Mouse (Mus musculus) hindbrain, embryonic 15.5 days (tissue): ENCODE data around the gene Rmdn3. TPM values are rescaled to one million over a fixed set of nuclear protein-coding genes. Genes with fewer than 3 reads are reported as not detected.

Experiments
- ATAC-seq: fragments of 200-750 bp; cut with Nextera tagmentation; 2 replicates; pipeline ENCODE4 v1.8.0; 2017; ENCODE audit warnings: low read depth, moderate number of reproducible peaks, moderate TSS enrichment; ENCODE audit not compliant: low FRiP score
- H3K27ac ChIP-seq: fragments of 300-500 bp; sonication (generic); replicated peaks from 2 replicates; pipeline ENCODE4 v1.5.1; 2015; ENCODE audit warnings: mild to moderate bottlenecking, inconsistent platforms
- H3K27me3 ChIP-seq: fragments of 300-500 bp; sonication (generic); 2 replicates; pipeline ENCODE4 v1.6.1; 2015; ENCODE audit warnings: control low read depth, inconsistent platforms
- H3K36me3 ChIP-seq: fragments of 300-500 bp; sonication (generic); 2 replicates; pipeline ENCODE4 v1.6.1; 2015; ENCODE audit warnings: control low read depth, inconsistent platforms
- H3K4me1 ChIP-seq: fragments of 300-500 bp; sonication (generic); replicated peaks from 2 replicates; pipeline ENCODE4 v1.6.1; 2015; ENCODE audit warnings: control low read depth, inconsistent platforms
- H3K4me2 ChIP-seq: fragments of 300-500 bp; sonication (generic); 2 replicates; pipeline ENCODE4 v1.6.1; 2015; ENCODE audit warnings: moderate library complexity, mild to moderate bottlenecking, inconsistent platforms
- H3K4me3 ChIP-seq: fragments of 300-500 bp; sonication (generic); 2 replicates; pipeline ENCODE4 v1.5.1; 2015; ENCODE audit warnings: mild to moderate bottlenecking, inconsistent platforms
- H3K9ac ChIP-seq: fragments of 300-500 bp; sonication (generic); 2 replicates; pipeline ENCODE4 v1.6.1; 2015; ENCODE audit warnings: inconsistent platforms
- H3K9me3 ChIP-seq: fragments of 300-500 bp; sonication (generic); 2 replicates; pipeline ENCODE4 v1.6.1; 2016; ENCODE audit warnings: control low read depth, inconsistent platforms
- WGBS: fragments of 180-500 bp; shearing (Covaris S2); methylation state at CpG from one replicate; pipeline ENCODE4 v1.1.7; 2015; 5-methylcytosine and 5-hydroxymethylcytosine counted together
- polyA plus RNA-seq: library from polyadenylated mRNA; unstranded; fragments of >200 nt; fragmentation: Nextera tagmentation; extraction: Ambion mirVana; gene quantifications from 2 replicates; pipeline ENCODE4 v1.2.1, GENCODE M21; 2015

Rmdn3 gene
- polyA plus RNA-seq, 1 experiment from 2014 or later = 45.2 TPM

DNA sequence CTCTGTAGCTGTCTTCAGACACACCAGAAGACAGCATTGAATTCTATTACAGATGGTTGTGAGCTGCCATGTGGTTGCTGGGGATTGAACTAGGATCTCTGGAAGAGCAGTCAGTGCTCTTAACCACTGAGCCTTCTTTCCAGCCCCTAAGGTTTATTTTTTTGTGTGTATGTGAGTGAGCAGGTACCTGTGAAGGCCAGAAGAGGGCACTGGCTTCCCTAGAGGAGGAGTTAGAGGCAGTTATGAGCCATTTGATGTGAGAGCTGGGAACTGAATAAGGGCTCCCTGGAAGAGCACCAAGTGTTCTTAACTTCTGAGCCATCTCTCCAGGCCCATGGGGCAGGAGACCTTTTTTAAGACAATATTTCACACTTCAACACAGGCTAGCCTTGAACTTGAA, 8.6 kb upstream of the Rmdn3 start:
- Histone ChIP-seq H3K4me2 (no peak overlapping the region), H3K27me3 (peaks cover 15% of the 10 kb centered on the region), H3K4me1 (peaks cover 16% of the 10 kb centered on the region), H3K4me3 (no peak overlapping the region), H3K27ac (no peak overlapping the region), H3K9me3 (no peaks in the 10 kb centered on the region), H3K9ac (no peak overlapping the region), H3K36me3 (no peaks in the 10 kb centered on the region)
- no peak for ATAC-seq

- Histone ChIP-seq H3K9me3 (no peaks in the 10 kb centered on the region), H3K9ac (no peak overlapping the region), H3K4me3 (no peak overlapping the region), H3K4me1 (peaks cover 16% of the 10 kb centered on the region), H3K27ac (no peak overlapping the region), H3K36me3 (no peaks in the 10 kb centered on the region), H3K27me3 (peaks cover 15% of the 10 kb centered on the region), H3K4me2 (no peak overlapping the region)
- no peak for ATAC-seq
- 92% methylated on average over 4 of the region's 4 CpGs for WGBS
Measured at GRCm38 (mm10) chr2:119163999-119164398, 7.2 kb upstream of the Rmdn3 start.

DNA sequence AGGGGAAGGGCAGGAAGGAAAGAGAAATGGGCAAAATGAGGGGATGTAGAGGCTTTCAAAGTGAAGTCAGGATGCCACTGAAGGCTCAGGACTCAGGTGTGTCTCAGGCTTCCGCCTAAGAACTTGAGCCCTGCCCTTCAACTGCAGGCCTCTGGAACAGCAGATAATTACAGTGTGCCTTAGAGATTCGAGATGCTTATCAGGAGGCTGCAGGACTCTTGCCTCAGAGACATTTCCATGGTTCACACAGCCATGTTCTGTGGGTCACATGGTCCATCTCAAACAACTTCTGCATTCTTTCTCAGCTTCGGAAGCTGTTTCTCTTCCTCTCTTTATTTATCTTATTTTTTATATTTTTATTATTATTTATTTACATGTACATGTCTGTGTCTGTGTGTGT, 6.3 kb upstream of the Rmdn3 start:
- 77% methylated on average over 3 of the region's 3 CpGs for WGBS
- Histone ChIP-seq H3K27me3 (peaks cover 15% of the 10 kb centered on the region), H3K36me3 (no peaks in the 10 kb centered on the region), H3K27ac (no peak overlapping the region), H3K4me3 (no peak overlapping the region), H3K9me3 (no peaks in the 10 kb centered on the region), H3K9ac (no peak overlapping the region), H3K4me2 (no peak overlapping the region), H3K4me1 (peaks cover 16% of the 10 kb centered on the region)
- ATAC-seq = no peak

DNA sequence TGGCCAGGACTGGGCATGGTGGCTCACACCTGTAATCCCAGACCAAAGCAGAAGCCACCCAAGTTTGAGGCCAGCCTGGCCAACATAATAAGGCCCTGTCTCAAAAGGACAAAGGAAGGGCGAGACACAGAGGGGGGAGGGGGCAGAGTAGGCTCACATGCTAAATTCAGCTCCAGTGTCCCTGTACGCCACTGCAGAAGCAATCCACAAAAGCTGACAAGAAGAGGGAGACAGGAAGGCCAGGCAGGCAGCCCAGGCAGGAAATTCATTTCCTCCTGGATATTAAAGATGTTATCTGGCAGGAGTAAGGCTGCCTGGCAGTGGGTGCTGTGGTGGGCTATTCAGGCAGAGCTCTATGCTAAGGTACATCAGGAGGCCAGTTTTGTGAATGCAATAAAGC, 4.4 kb upstream of the Rmdn3 start:
- peaks cover 8% of the 10 kb centered on the region for H3K4me1 ChIP-seq
- H3K4me3 ChIP-seq = no peak overlapping the region
- no peaks in the 10 kb centered on the region for H3K9me3 ChIP-seq
- peaks cover 15% of the 10 kb centered on the region for H3K27me3 ChIP-seq
- no peak for ATAC-seq
- H3K4me2 ChIP-seq = no peak overlapping the region
- 21% methylated on average over 2 of the region's 2 CpGs for WGBS
- H3K36me3 ChIP-seq = no peaks in the 10 kb centered on the region
- no peak overlapping the region for H3K9ac ChIP-seq
- no peak overlapping the region for H3K27ac ChIP-seq

GRCm38 (mm10) chr2:119157836-119158235, 1.0 kb upstream of the Rmdn3 start:
- H3K4me2 ChIP-seq = peak overlapping the region; percentile 97

DNA sequence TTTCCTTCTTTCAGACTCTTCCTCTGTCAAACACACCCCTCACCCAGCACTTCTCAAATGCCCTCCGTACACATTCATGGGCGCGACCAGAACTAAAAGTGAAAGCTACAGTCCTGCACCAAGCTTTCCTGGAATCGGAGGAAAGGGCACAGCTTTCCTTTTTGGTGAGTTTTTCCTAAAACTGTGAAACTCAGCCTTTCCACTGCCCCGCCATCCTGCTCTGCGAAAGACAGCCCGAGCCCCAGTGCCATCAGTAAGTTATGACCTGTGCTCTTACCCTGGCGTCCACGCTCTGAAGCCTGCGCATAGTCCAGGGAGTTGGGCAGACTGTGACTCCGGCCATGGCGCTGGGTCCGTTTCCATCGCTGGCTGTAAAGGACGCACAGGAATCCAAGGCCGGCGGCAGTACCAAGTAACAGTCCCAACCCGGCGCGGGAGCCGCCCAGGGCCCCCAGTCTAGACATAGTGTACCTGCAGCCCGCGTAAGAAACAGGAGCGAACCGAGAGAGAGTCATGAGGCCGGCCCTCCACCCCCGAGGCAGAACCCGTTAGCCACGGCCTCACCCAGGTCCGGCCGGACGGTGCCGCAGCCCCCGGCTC, 653 bp downstream of the Rmdn3 start:
- ATAC-seq = no peak; the same call in 1 of the 2 replicates
- Histone ChIP-seq H3K4me3 (peak overlapping the region; percentile 99), H3K27me3 (no peaks in the 10 kb centered on the region), H3K4me2 (peak overlapping the region; percentile 97), H3K9me3 (no peaks in the 10 kb centered on the region), H3K36me3 (peaks cover 24% of the 10 kb centered on the region), H3K4me1 (peaks cover 24% of the 10 kb centered on the region), H3K9ac (peak overlapping the region; percentile 90), H3K27ac (peak overlapping the region; percentile 85)
- WGBS = 7% methylated on average over 34 of the region's 34 CpGs

More at GRCm38 (mm10) chr2:119157836-119158235, 1.0 kb upstream of the Rmdn3 start:
- Histone ChIP-seq H3K27me3 (no peaks in the 10 kb centered on the region), H3K27ac (no peak overlapping the region), H3K4me1 (peaks cover 24% of the 10 kb centered on the region), H3K36me3 (peaks cover 12% of the 10 kb centered on the region), H3K4me3 (0 out of 2 replicates have a peak overlapping the region, but pooled peaks have one; percentile 99), H3K9ac (no peak overlapping the region), H3K9me3 (no peaks in the 10 kb centered on the region)
- ATAC-seq = no peak

DNA sequence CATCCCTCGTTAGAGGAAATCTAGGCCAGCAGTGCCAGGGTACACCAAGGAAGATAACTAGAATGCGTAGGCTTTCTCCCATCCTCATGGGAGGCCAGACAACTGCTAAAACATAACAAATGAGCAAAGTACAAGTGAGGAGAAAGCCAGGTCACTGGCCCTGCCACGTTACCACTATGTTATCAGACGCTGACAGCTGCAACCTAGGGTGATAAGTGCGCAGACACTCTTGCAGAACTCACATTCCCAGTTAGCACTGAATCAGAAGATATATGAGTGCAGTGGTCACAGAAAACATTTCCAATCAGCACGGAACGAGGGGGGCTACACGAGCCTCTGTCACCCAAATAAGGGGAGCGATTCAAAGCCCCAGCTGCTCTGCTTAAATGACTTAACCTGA, 1.4 kb downstream of the Rmdn3 start:
- Histone ChIP-seq H3K4me2 (peak overlapping the region; percentile 97), H3K4me3 (peak overlapping the region; percentile 99), H3K27me3 (no peaks in the 10 kb centered on the region), H3K9ac (no peak overlapping the region), H3K27ac (no peak overlapping the region), H3K4me1 (peaks cover 24% of the 10 kb centered on the region), H3K36me3 (peaks cover 32% of the 10 kb centered on the region), H3K9me3 (no peaks in the 10 kb centered on the region)
- 84% methylated on average over 9 of the region's 9 CpGs for WGBS
- no peak for ATAC-seq

DNA sequence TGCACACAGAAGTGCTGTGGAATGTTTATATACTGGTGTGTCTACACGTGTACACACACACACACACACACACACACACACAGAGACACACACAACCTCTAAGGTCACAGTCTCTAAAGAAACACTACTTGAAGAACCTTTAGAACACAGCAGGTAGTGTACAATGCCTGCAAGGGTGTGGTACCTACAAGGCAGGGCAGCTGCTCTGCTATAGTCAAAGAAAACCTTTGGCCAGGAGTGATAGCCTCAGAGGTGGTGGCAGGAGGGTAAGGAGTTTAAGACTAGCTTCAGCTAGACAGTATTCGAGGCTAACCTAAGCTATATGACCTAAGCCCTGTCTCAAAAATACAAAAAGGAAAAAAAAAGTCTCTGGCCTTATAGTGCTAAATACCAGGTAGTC, 2.2 kb downstream of the Rmdn3 start:
- Histone ChIP-seq H3K4me3 (no peak overlapping the region), H3K9me3 (no peaks in the 10 kb centered on the region), H3K36me3 (peaks cover 39% of the 10 kb centered on the region), H3K4me1 (peaks cover 24% of the 10 kb centered on the region), H3K4me2 (no peak overlapping the region), H3K27me3 (no peaks in the 10 kb centered on the region), H3K27ac (no peak overlapping the region), H3K9ac (no peak overlapping the region)
- 92% methylated on average over 2 of the region's 2 CpGs for WGBS
- ATAC-seq = no peak

- Histone ChIP-seq H3K27me3 (no peaks in the 10 kb centered on the region), H3K27ac (no peak overlapping the region), H3K36me3 (peaks cover 63% of the 10 kb centered on the region), H3K9ac (no peak overlapping the region), H3K4me1 (peaks cover 18% of the 10 kb centered on the region), H3K9me3 (no peaks in the 10 kb centered on the region), H3K4me3 (no peak overlapping the region), H3K4me2 (no peak overlapping the region)
- no peak for ATAC-seq
- WGBS = 84% methylated on average over 6 of the region's 6 CpGs
Measured at GRCm38 (mm10) chr2:119152255-119152654, 4.6 kb downstream of the Rmdn3 start.

DNA sequence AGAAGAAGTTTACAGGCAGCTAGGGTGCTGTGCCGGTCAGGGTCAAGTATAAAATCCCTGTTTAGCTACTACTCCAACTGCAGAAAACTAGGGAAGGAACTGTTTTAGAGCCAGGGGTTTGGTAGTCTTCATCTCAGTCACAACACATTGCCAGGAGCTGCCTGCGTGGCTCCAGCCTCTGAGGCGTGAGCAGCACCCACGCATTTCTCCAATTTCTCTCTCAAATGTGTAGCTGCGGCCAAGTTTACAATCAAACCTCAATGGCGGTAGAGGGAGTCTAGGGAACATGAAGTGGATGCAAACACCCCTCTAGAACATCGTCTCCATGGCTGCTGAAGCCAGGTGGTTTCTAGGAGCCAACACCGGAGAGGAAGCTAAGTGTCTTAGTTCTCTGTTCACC, 9.1 kb downstream of the Rmdn3 start:
- no peak for ATAC-seq
- no peaks in the 10 kb centered on the region for H3K9me3 ChIP-seq
- no peak overlapping the region for H3K9ac ChIP-seq
- H3K36me3 ChIP-seq = peaks cover 88% of the 10 kb centered on the region
- no peak overlapping the region for H3K27ac ChIP-seq
- no peak overlapping the region for H3K4me2 ChIP-seq
- WGBS = 96% methylated on average over 8 of the region's 8 CpGs
- no peaks in the 10 kb centered on the region for H3K4me1 ChIP-seq
- H3K4me3 ChIP-seq = no peak overlapping the region
- H3K27me3 ChIP-seq = no peaks in the 10 kb centered on the region

- H3K4me2 ChIP-seq = no peak overlapping the region
- H3K9me3 ChIP-seq = no peaks in the 10 kb centered on the region
- H3K36me3 ChIP-seq = peaks cover 91% of the 10 kb centered on the region
- WGBS = 87% methylated on average over 22 of the region's 22 CpGs
- H3K27ac ChIP-seq = no peak overlapping the region
- no peak for ATAC-seq
- no peaks in the 10 kb centered on the region for H3K4me1 ChIP-seq
- H3K9ac ChIP-seq = no peak overlapping the region
- no peaks in the 10 kb centered on the region for H3K27me3 ChIP-seq
- no peak overlapping the region for H3K4me3 ChIP-seq
Measured at GRCm38 (mm10) chr2:119147160-119147678, 9.6 kb downstream of the Rmdn3 start.

DNA sequence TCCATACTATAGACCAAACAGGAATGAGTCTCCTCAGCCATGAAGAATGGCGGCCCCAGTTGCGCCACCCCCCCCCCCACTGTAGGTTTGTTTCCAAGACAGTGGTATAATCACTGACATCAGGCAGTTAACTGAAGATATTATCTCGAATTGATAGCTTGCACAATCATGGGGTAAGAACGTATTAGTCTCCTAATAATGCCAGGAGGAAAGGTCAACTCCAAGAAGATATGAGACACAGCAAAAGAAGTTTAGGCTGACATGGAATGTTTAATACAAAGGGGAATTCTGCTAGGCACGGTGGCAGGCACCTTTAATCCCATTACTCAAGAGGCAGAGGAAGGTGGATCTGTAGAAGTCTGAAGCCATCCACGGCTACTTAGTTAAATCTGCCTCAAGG, 10.4 kb downstream of the Rmdn3 start:
- Histone ChIP-seq H3K9ac (no peak overlapping the region), H3K27ac (no peak overlapping the region), H3K4me2 (no peak overlapping the region), H3K27me3 (no peaks in the 10 kb centered on the region), H3K4me1 (no peaks in the 10 kb centered on the region), H3K9me3 (no peaks in the 10 kb centered on the region), H3K4me3 (no peak overlapping the region), H3K36me3 (peaks cover 90% of the 10 kb centered on the region)
- 91% methylated on average over 6 of the region's 6 CpGs for WGBS
- ATAC-seq = no peak

GRCm38 (mm10) chr2:119145199-119145598, 11.6 kb downstream of the Rmdn3 start:
- Histone ChIP-seq H3K4me3 (no peak overlapping the region), H3K4me2 (no peak overlapping the region), H3K9me3 (no peaks in the 10 kb centered on the region), H3K4me1 (no peaks in the 10 kb centered on the region), H3K27me3 (no peaks in the 10 kb centered on the region), H3K27ac (no peak overlapping the region), H3K36me3 (peaks cover 89% of the 10 kb centered on the region), H3K9ac (no peak overlapping the region)
- 94% methylated on average over 2 of the region's 2 CpGs for WGBS
- no peak for ATAC-seq
